Mouse (Mus musculus): ENCODE results near the gene Vmn1r143.
"Not testable (repeated sequence)": the region's sequence is repeated elsewhere in the genome, so short reads cannot be mapped to it uniquely, and the experiment has no call there.

DNA sequence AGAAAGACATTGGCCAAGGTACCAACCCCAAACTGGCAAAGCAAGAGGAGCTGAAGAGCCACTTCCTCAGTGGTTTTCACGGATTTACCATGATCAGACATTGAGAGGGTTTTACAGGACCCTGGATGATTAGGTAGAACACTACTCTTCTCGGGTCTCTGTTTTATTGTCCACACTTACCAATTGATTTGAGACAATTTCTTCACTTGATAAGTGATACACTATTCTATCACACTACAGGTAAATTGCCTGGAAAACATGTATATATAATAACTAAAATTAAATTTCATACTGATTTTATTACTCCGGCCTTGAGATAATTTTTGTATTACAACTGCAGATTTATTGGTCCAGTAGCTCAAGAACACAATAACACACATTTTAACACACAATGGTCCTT is 25.2 kb upstream of the Vmn1r143 start, which contains the start of gene Vmn1r142:
- TF ChIP-seq POLR2A (IDR thresholded peaks at IDR 0.05; ENCODE audit: borderline replicate concordance, low read depth, low read length); CTCF (IDR thresholded peaks at IDR 0.05; ENCODE audit: low read depth, low read length): not testable (repeated sequence)
